Mouse (Mus musculus) limb, embryonic 13.5 days (tissue): ENCODE measurements around the gene Tmprss7. TPM values are rescaled to one million over a fixed set of nuclear protein-coding genes. Genes with fewer than 3 reads are reported as not detected.

ENCODE experiments used
- ATAC-seq: fragments of 200-750 bp; cut with Nextera tagmentation; 2 replicates; pipeline ENCODE4 v1.8.0; 2017; ENCODE audit warnings: low read depth, moderate number of reproducible peaks, moderate TSS enrichment; ENCODE audit not compliant: low FRiP score
- H3K27ac ChIP-seq: fragments of 300-500 bp; sonication (generic); 2 replicates; pipeline ENCODE4 v1.5.1; 2015; ENCODE audit warnings: inconsistent platforms, mild to moderate bottlenecking, moderate library complexity
- H3K27me3 ChIP-seq: fragments of 300-500 bp; sonication (generic); 2 replicates; pipeline ENCODE4 v1.6.1; 2015; ENCODE audit warnings: mild to moderate bottlenecking, inconsistent platforms
- H3K36me3 ChIP-seq: fragments of 300-500 bp; sonication (generic); 2 replicates; pipeline ENCODE4 v1.6.1; 2015; ENCODE audit warnings: inconsistent platforms, mild to moderate bottlenecking, moderate library complexity
- H3K4me1 ChIP-seq: fragments of 300-500 bp; sonication (generic); 2 replicates; pipeline ENCODE4 v1.6.1; 2015; ENCODE audit warnings: inconsistent platforms
- H3K4me2 ChIP-seq: fragments of 300-500 bp; sonication (generic); replicated peaks from 2 replicates; pipeline ENCODE4 v1.6.1; 2015; ENCODE audit warnings: inconsistent platforms, mild to moderate bottlenecking, moderate library complexity
- H3K4me3 ChIP-seq: fragments of 300-500 bp; sonication (generic); 2 replicates; pipeline ENCODE4 v1.5.1; 2015; ENCODE audit warnings: moderate library complexity, mild to moderate bottlenecking, inconsistent platforms
- H3K9ac ChIP-seq: fragments of 300-500 bp; sonication (generic); 2 replicates; pipeline ENCODE4 v1.6.1; 2015; ENCODE audit warnings: mild to moderate bottlenecking, inconsistent platforms
- H3K9me3 ChIP-seq: fragments of 300-500 bp; sonication (generic); 2 replicates; pipeline ENCODE4 v1.6.1; 2016; ENCODE audit warnings: inconsistent platforms
- WGBS: fragments of 180-500 bp; shearing (Covaris S2); methylation state at CpG from one replicate; pipeline ENCODE4 v1.1.7; 2015; 5-methylcytosine and 5-hydroxymethylcytosine counted together
- polyA plus RNA-seq: library from polyadenylated mRNA; unstranded; fragments of >200 nt; fragmentation: Nextera tagmentation; extraction: Ambion mirVana; gene quantifications from 2 replicates; pipeline ENCODE4 v1.2.1, GENCODE M21; 2015

The Tmprss7 gene
- polyA plus RNA-seq, 1 experiment from 2014 or later: 0.09 TPM

DNA sequence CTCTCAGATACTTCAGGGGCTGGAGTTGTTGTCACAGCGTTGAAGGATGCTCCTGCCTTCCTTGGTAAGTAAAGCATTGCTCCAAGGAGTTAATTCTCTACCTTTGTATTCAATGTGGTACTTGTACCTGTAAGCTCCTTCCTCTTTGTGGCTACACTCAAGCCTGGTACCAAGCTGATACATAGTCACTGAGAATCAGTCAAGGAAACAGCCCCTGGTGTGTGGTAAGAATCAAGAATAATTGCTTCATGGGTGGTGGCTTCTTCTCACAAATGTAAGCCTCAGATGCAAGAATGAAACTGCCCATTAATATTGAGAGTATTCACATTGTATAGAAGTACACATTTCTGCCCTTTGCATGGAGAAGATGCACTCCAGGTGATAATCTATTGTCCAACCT is 77.5 kb downstream of the Tmprss7 start:
- WGBS: 93% methylated on average over 1 of the region's 1 CpGs
- Histone ChIP-seq H3K27ac (no peak overlapping the region), H3K36me3 (no peaks in the 10 kb centered on the region), H3K4me3 (no peak overlapping the region), H3K4me2 (no peak overlapping the region), H3K9ac (no peak overlapping the region), H3K4me1 (no peaks in the 10 kb centered on the region), H3K27me3 (no peaks in the 10 kb centered on the region), H3K9me3 (no peaks in the 10 kb centered on the region)
- no peak for ATAC-seq

DNA sequence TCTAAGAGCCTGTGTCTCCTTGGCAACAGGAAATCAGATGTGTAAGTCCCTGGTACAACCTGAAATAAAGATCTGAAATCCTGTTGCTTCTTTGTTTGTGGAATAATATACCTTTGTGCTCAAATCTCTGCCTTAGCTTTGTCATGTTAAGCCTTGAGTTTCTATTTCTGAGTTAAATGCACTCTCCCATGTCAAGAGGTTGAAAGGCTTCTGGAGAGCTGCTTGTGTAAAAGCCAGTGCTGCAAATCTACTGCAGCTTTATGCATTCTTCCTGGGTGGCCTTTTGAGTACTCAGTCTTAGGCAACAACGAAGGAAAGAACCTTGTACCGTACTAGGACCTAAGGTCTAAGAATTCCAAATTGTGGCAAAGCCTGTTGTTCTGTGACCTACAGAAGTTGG is 80.2 kb downstream of the Tmprss7 start:
- Histone ChIP-seq H3K4me2 (no peak overlapping the region), H3K9me3 (no peaks in the 10 kb centered on the region), H3K4me3 (no peak overlapping the region), H3K27ac (no peak overlapping the region), H3K9ac (no peak overlapping the region), H3K27me3 (no peaks in the 10 kb centered on the region), H3K4me1 (no peaks in the 10 kb centered on the region), H3K36me3 (no peaks in the 10 kb centered on the region)
- WGBS: 69% methylated on average over 2 of the region's 2 CpGs
- no peak for ATAC-seq

DNA sequence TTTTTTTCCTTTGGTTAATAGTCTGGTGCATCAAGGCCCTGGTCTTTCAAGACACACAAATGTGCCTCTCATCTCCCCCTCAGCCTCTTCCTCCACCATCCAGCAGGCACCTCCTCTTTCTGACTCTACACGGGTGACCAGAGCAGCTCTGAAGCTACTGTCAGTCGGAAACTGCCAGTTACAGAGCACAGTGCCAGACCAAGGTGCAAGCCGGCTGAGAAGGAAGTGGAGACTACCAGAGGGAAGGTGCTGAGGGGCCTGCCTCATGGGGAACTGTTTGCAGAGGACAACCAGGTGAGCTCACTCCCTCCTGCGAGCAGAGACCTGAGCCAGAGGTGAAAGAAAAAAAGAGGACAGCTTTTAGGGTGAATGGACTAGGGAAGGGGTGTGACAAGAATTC is 83.2 kb downstream of the Tmprss7 start, which contains the start of gene Gcsam:
TSS of gene Gcsam (plus strand) at position 114 of the 400 bp plus-strand sequence.
- Histone ChIP-seq H3K27me3 (no peaks in the 10 kb centered on the region), H3K9ac (no peak within 1 kb of the TSS), H3K4me2 (no peak within 1 kb of the TSS), H3K4me3 (no peak within 1 kb of the TSS), H3K4me1 (no peaks in the 10 kb centered on the region), H3K9me3 (no peaks in the 10 kb centered on the region), H3K27ac (no peak within 1 kb of the TSS), H3K36me3 (no peaks in the 10 kb centered on the region)
- 68% methylated on average over 4 of the region's 4 CpGs for WGBS
- no peak for ATAC-seq

DNA sequence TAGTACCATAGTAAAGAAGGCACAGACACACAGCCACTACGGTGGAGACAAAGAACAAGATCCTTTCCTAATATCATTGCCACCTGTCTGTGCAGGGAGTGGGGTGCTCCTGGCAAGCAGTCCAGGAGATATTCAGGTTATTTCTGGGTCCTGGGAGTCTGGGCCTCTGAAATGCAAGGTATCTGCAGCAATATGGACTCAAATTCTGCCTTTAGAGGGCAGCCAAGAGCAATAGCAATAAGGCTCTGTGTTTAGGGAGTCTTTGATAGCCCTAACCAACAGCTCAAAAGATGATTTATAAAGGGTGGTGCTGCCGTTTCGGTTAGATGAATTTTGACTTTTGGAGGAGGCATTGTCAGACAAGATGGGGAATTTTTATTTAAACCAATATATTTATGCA is 84.2 kb downstream of the Tmprss7 start:
- no peak overlapping the region for H3K4me3 ChIP-seq
- H3K4me2 ChIP-seq: no peak overlapping the region
- H3K27ac ChIP-seq: no peak overlapping the region
- WGBS: 66% methylated on average over 3 of the region's 3 CpGs
- H3K27me3 ChIP-seq: no peaks in the 10 kb centered on the region
- H3K36me3 ChIP-seq: no peaks in the 10 kb centered on the region
- no peak overlapping the region for H3K9ac ChIP-seq
- H3K4me1 ChIP-seq: no peaks in the 10 kb centered on the region
- no peaks in the 10 kb centered on the region for H3K9me3 ChIP-seq
- no peak for ATAC-seq

DNA sequence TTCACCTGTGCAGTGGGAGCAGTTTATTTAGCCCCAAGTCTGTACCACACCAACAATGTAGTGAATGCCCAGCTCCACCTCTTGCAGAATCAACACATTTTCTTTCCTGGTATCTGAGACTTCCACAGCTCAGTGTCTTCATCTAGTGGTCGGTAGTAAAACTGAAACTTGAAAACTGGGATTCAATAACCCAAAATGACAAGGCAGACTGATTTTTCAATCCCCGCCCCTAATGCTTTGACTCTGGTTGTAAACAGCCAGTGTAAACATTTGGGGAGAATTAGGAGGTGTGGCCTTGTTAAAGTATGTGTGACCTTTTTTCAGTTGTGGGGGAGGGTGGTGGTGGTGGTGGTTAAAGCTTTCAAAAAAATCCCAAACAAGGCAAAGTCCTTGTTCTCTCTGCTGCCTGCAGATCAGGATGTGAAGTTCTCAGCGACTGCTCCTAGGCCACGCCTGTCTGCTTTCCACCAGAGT is 84.9 kb downstream of the Tmprss7 start:
- peak; percentile 40; the same call in 1 of the 2 replicates for ATAC-seq
- no peak overlapping the region for H3K4me2 ChIP-seq
- no peak overlapping the region for H3K9ac ChIP-seq
- H3K36me3 ChIP-seq: no peaks in the 10 kb centered on the region
- H3K27ac ChIP-seq: no peak overlapping the region; the same call in 1 of the 2 replicates
- no peak overlapping the region for H3K4me3 ChIP-seq
- no peaks in the 10 kb centered on the region for H3K27me3 ChIP-seq
- no peaks in the 10 kb centered on the region for H3K9me3 ChIP-seq
- WGBS: 32% methylated on average over 4 of the region's 4 CpGs
- no peaks in the 10 kb centered on the region for H3K4me1 ChIP-seq

Other genes with a start within 250 kb of the Tmprss7 start
- not detected in 2 replicates for gene Gm609, start 200.7 kb downstream of the Tmprss7 start, polyA plus RNA-seq
- not detected in 2 replicates for gene Gm17783, start 161.6 kb downstream of the Tmprss7 start, polyA plus RNA-seq
- not detected in 2 replicates for gene Slc9c1, start 158.3 kb downstream of the Tmprss7 start, polyA plus RNA-seq
- 0.33 and 0.41 TPM in 2 replicates for gene Gcsam, start 83.3 kb downstream of the Tmprss7 start, polyA plus RNA-seq
- 0.10 and 0.11 TPM in 2 replicates for gene BC016579, start 39.6 kb downstream of the Tmprss7 start, polyA plus RNA-seq
- 18.2 and 21.4 TPM in 2 replicates for gene Tagln3, start 30.9 kb upstream of the Tmprss7 start, polyA plus RNA-seq
- gene Abhd10, start 49.3 kb upstream of the Tmprss7 start, polyA plus RNA-seq: 37.1 and 42.3 TPM in 2 replicates